Mouse (Mus musculus): ENCODE data around the gene Entpd5. TPM values are rescaled to one million over a fixed set of nuclear protein-coding genes. Genes with fewer than 3 reads are reported as not detected.

The Entpd5 gene
- polyA plus RNA-seq, 1 experiment from 2014 or later: 19.6 TPM

GRCm38 (mm10) chr12:84442526-84442925 is 33.7 kb upstream of the Entpd5 start:
- WGBS: 79% methylated on average over 4 of the region's 4 CpGs
- H3K36me3 ChIP-seq (ENCODE audit: control insufficient read depth, insufficient read depth, low read length): no peaks in the 10 kb centered on the region
- H3K4me1 ChIP-seq (ENCODE audit: control insufficient read depth, insufficient read depth, low read length): no peaks in the 10 kb centered on the region
- ATAC-seq (ENCODE audit: low FRiP score, low TSS enrichment): no peak
- no peaks in the 10 kb centered on the region for H3K27me3 ChIP-seq (ENCODE audit: control insufficient read depth, insufficient read depth, low read length)
- H3K4me2 ChIP-seq (replicated peaks; ENCODE audit: low read depth, low read length): no peak overlapping the region
- H3K9me3 ChIP-seq (ENCODE audit: control insufficient read depth, low read length): no peaks in the 10 kb centered on the region
- H3K4me3 ChIP-seq (ENCODE audit: low read length): no peak overlapping the region
- H3K9ac ChIP-seq (ENCODE audit: low read depth, low read length): no peak overlapping the region
- H3K27ac ChIP-seq (ENCODE audit: low read depth, low read length): no peak overlapping the region

- Histone ChIP-seq H3K9ac (ENCODE audit: low read depth, low read length) (no peak overlapping the region), H3K4me1 (ENCODE audit: control insufficient read depth, insufficient read depth, low read length) (no peaks in the 10 kb centered on the region), H3K4me2 (replicated peaks; ENCODE audit: low read depth, low read length) (no peak overlapping the region), H3K4me3 (ENCODE audit: low read length) (no peak overlapping the region), H3K27me3 (ENCODE audit: control insufficient read depth, insufficient read depth, low read length) (no peaks in the 10 kb centered on the region), H3K27ac (ENCODE audit: low read depth, low read length) (no peak overlapping the region), H3K9me3 (ENCODE audit: control insufficient read depth, low read length) (no peaks in the 10 kb centered on the region), H3K36me3 (ENCODE audit: control insufficient read depth, insufficient read depth, low read length) (no peaks in the 10 kb centered on the region)
- 61% methylated on average over 2 of the region's 2 CpGs for WGBS
- no peak for ATAC-seq (ENCODE audit: low FRiP score, low TSS enrichment)
These were observed 29.9 kb upstream of the Entpd5 start for GRCm38 (mm10) chr12:84438697-84439096.

DNA sequence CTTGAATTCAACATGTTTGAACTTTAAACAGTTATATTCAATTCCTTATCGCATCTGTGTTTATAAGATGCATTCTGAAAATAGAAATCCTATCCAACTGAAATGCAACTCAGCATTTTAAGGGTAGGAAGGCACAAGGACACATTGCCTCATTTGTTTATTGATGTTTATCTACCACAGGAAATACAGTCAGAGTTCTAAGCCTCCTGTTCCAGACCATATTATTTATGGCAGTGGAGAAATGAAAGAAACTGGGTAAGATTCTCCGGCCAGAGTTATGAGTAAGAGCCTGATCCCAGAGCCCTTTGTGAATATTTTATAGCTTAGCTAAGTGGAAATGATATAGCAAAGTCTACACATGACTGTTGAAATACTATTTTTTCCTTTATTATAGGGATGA is 21.0 kb upstream of the Entpd5 start:
- Histone ChIP-seq H3K27ac (ENCODE audit: low read depth, low read length) (no peak overlapping the region), H3K27me3 (ENCODE audit: control insufficient read depth, insufficient read depth, low read length) (no peaks in the 10 kb centered on the region), H3K4me1 (ENCODE audit: control insufficient read depth, insufficient read depth, low read length) (no peaks in the 10 kb centered on the region), H3K4me2 (replicated peaks; ENCODE audit: low read depth, low read length) (no peak overlapping the region), H3K9ac (ENCODE audit: low read depth, low read length) (no peak overlapping the region), H3K36me3 (ENCODE audit: control insufficient read depth, insufficient read depth, low read length) (no peaks in the 10 kb centered on the region), H3K4me3 (ENCODE audit: low read length) (no peak overlapping the region), H3K9me3 (ENCODE audit: control insufficient read depth, low read length) (no peaks in the 10 kb centered on the region)
- 71% methylated on average over 2 of the region's 2 CpGs for WGBS
- no peak for ATAC-seq (ENCODE audit: low FRiP score, low TSS enrichment)

DNA sequence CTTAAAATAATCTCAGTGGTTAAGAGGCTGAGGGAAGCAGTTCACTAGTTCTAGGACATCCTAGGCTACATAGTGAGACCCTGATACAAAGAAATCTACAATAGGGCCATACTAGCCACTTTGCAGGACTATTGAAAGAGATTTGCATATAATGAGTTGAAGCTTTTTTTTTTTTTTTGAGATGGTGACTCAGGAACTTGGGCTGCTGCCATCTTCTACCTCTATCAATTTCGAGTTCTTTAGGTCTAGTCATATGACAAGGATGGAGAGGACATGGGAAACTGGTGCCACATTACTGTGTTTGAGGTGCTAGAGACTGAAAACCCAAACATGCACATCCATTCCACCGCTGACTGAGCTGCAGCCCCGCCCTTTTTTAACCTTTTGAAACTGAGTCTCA is 15.2 kb upstream of the Entpd5 start:
- H3K9me3 ChIP-seq (ENCODE audit: control insufficient read depth, low read length): no peaks in the 10 kb centered on the region
- no peaks in the 10 kb centered on the region for H3K36me3 ChIP-seq (ENCODE audit: control insufficient read depth, insufficient read depth, low read length)
- H3K4me1 ChIP-seq (ENCODE audit: control insufficient read depth, insufficient read depth, low read length): no peaks in the 10 kb centered on the region
- ATAC-seq (ENCODE audit: low FRiP score, low TSS enrichment): no peak
- no peak overlapping the region for H3K27ac ChIP-seq (ENCODE audit: low read depth, low read length)
- H3K27me3 ChIP-seq (ENCODE audit: control insufficient read depth, insufficient read depth, low read length): no peaks in the 10 kb centered on the region
- H3K4me2 ChIP-seq (replicated peaks; ENCODE audit: low read depth, low read length): no peak overlapping the region
- H3K9ac ChIP-seq (ENCODE audit: low read depth, low read length): no peak overlapping the region
- no peak overlapping the region for H3K4me3 ChIP-seq (ENCODE audit: low read length)
- 59% methylated on average over 3 of the region's 3 CpGs for WGBS

DNA sequence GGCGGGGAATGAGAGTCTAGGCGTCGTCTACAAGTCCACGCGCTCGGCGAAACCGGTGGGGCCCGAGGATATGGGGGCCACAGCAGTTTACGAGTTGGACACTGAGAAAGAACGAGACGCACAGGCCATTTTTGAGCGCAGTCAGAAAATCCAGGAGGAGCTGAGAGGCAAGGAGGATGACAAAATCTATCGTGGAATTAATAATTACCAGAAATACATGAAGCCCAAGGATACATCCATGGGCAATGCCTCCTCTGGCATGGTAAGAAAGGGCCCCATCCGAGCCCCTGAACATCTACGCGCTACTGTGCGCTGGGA is 8.7 kb upstream of the Entpd5 start:
- H3K36me3 ChIP-seq (ENCODE audit: control insufficient read depth, insufficient read depth, low read length): no peaks in the 10 kb centered on the region
- H3K27me3 ChIP-seq (ENCODE audit: control insufficient read depth, insufficient read depth, low read length): no peaks in the 10 kb centered on the region
- H3K9ac ChIP-seq (ENCODE audit: low read depth, low read length): peak overlapping the region; percentile 58
- 0 out of 2 replicates have a peak, but pooled peaks cover 4% of the 10 kb centered on the region for H3K9me3 ChIP-seq (ENCODE audit: control insufficient read depth, low read length)
- H3K4me1 ChIP-seq (ENCODE audit: control insufficient read depth, insufficient read depth, low read length): peaks cover 4% of the 10 kb centered on the region; the same call in 1 of the 2 replicates
- 36% methylated on average over 18 of the region's 18 CpGs for whole genome bisulfite sequencing
- peak overlapping the region; percentile 49 for H3K4me3 ChIP-seq (ENCODE audit: low read length)
- peak overlapping the region; percentile 55 for H3K4me2 ChIP-seq (replicated peaks; ENCODE audit: low read depth, low read length)
- ATAC-seq (ENCODE audit: low FRiP score, low TSS enrichment): no peak
- no peak overlapping the region for H3K27ac ChIP-seq (ENCODE audit: low read depth, low read length)

- Histone ChIP-seq H3K27ac (ENCODE audit: low read depth, low read length) (no peak within 1 kb of the TSS), H3K27me3 (ENCODE audit: control insufficient read depth, insufficient read depth, low read length) (no peaks in the 10 kb centered on the region), H3K4me1 (ENCODE audit: control insufficient read depth, insufficient read depth, low read length) (peaks cover 4% of the 10 kb centered on the region; the same call in 1 of the 2 replicates), H3K9me3 (ENCODE audit: control insufficient read depth, low read length) (0 out of 2 replicates have a peak, but pooled peaks cover 4% of the 10 kb centered on the region), H3K36me3 (ENCODE audit: control insufficient read depth, insufficient read depth, low read length) (no peaks in the 10 kb centered on the region), H3K9ac (ENCODE audit: low read depth, low read length) (peak within 1 kb of the TSS; percentile 58), H3K4me3 (ENCODE audit: low read length) (peak within 1 kb of the TSS; percentile 49), H3K4me2 (replicated peaks; ENCODE audit: low read depth, low read length) (peak within 1 kb of the TSS; percentile 55)
- 3% methylated on average over 50 of the region's 50 CpGs for WGBS
- peak; percentile 89 for ATAC-seq (ENCODE audit: low FRiP score, low TSS enrichment)
These were observed 8.2 kb upstream of the Entpd5 start, which contains the start of gene Rnf113a2 for GRCm38 (mm10) chr12:84416834-84417604. Gene Rnf113a2, plus strand, starts transcription at chr12:84417196.

GRCm38 (mm10) chr12:84407874-84408818 is 683 bp downstream of the Entpd5 start:
- peak overlapping the region; percentile 65; the same call in 1 of the 2 replicates for H3K27ac ChIP-seq (ENCODE audit: low read depth, low read length)
- peak overlapping the region; percentile 97 for H3K4me2 ChIP-seq (replicated peaks; ENCODE audit: low read depth, low read length)
- peaks cover 4% of the 10 kb centered on the region; the same call in 1 of the 2 replicates for H3K4me1 ChIP-seq (ENCODE audit: control insufficient read depth, insufficient read depth, low read length)
- no peaks in the 10 kb centered on the region for H3K36me3 ChIP-seq (ENCODE audit: control insufficient read depth, insufficient read depth, low read length)
- peak overlapping the region; percentile 85 for H3K9ac ChIP-seq (ENCODE audit: low read depth, low read length)
- peak; percentile 68 for ATAC-seq (ENCODE audit: low FRiP score, low TSS enrichment)
- 2% methylated on average over 48 of the region's 52 CpGs for WGBS
- peak overlapping the region; percentile 67 for H3K4me3 ChIP-seq (ENCODE audit: low read length)
- H3K9me3 ChIP-seq (ENCODE audit: control insufficient read depth, low read length): no peaks in the 10 kb centered on the region
- H3K27me3 ChIP-seq (ENCODE audit: control insufficient read depth, insufficient read depth, low read length): no peaks in the 10 kb centered on the region

- WGBS: 59% methylated on average over 4 of the region's 4 CpGs
These were observed 1.6 kb downstream of the Entpd5 start for GRCm38 (mm10) chr12:84407259-84407658.

More at GRCm38 (mm10) chr12:84407259-84407658, 1.6 kb downstream of the Entpd5 start:
- Histone ChIP-seq H3K4me1 (ENCODE audit: control insufficient read depth, insufficient read depth, low read length) (peaks cover 4% of the 10 kb centered on the region; the same call in 1 of the 2 replicates), H3K9ac (ENCODE audit: low read depth, low read length) (no peak overlapping the region), H3K9me3 (ENCODE audit: control insufficient read depth, low read length) (no peaks in the 10 kb centered on the region), H3K27me3 (ENCODE audit: control insufficient read depth, insufficient read depth, low read length) (no peaks in the 10 kb centered on the region), H3K27ac (ENCODE audit: low read depth, low read length) (no peak overlapping the region), H3K4me2 (replicated peaks; ENCODE audit: low read depth, low read length) (no peak overlapping the region), H3K4me3 (ENCODE audit: low read length) (no peak overlapping the region), H3K36me3 (ENCODE audit: control insufficient read depth, insufficient read depth, low read length) (no peaks in the 10 kb centered on the region)
- no peak for ATAC-seq (ENCODE audit: low FRiP score, low TSS enrichment)

Data from kidney, embryonic 14.5 days (tissue).